Mouse (Mus musculus) heart, adult 2 months (tissue): ENCODE data around the gene Scfd2. TPM values are rescaled to one million over a fixed set of nuclear protein-coding genes. Genes with fewer than 3 reads are reported as not detected.

Source experiments
- DNase-seq, 2 experiments: peaks; one replicate each; pipeline ENCODE4 v3.0.0; 2021
- H3K27ac ChIP-seq: fragments of 200-600 bp; 2 replicates; pipeline ENCODE4 v1.8.1; 2022
- H3K27me3 ChIP-seq: fragments of 200-500 bp; 2 replicates; pipeline ENCODE4 v1.6.1; 2012; ENCODE audit warnings: mild to moderate bottlenecking, low read length, inconsistent platforms, mixed read lengths; ENCODE audit not compliant: control insufficient read depth, insufficient read depth
- H3K36me3 ChIP-seq: fragments of 200-500 bp; 2 replicates; pipeline ENCODE4 v1.6.1; 2012; ENCODE audit warnings: low read length, inconsistent platforms; ENCODE audit not compliant: control insufficient read depth, insufficient read depth
- H3K4me1 ChIP-seq: fragments of 200-500 bp; 2 replicates; pipeline ENCODE4 v1.6.1; 2011; ENCODE audit warnings: low read length; ENCODE audit not compliant: control insufficient read depth, insufficient read depth
- H3K4me3 ChIP-seq: fragments of 200-600 bp; 2 replicates; pipeline ENCODE4 v1.8.1; 2022
- H3K79me2 ChIP-seq: fragments of 200-500 bp; replicated peaks from 2 replicates; pipeline ENCODE4 v1.6.1; 2012; ENCODE audit warnings: mild to moderate bottlenecking, inconsistent platforms, low read length, moderate library complexity, mixed read lengths; ENCODE audit not compliant: control insufficient read depth, insufficient read depth
- H3K9ac ChIP-seq: fragments of 200-500 bp; 2 replicates; pipeline ENCODE4 v1.6.1; 2012; ENCODE audit warnings: low read depth, mild to moderate bottlenecking, control low read depth, inconsistent platforms, low read length, mixed read lengths
- CTCF ChIP-seq: fragments of 200-600 bp; IDR thresholded peaks from 2 replicates; pipeline ENCODE4 v1.8.1; 2022; ENCODE audit warnings: antibody characterized with exemption, mild to moderate bottlenecking, moderate library complexity
- EP300 ChIP-seq: fragments of 200-500 bp; IDR thresholded peaks from 2 replicates; pipeline ENCODE4 v1.6.1; 2011; ENCODE audit warnings: low read depth, low read length, control low read depth; ENCODE audit not compliant: insufficient read depth
- POLR2A ChIP-seq: fragments of 200-500 bp; IDR thresholded peaks from 2 replicates; pipeline ENCODE4 v1.6.1; 2011; ENCODE audit warnings: mild to moderate bottlenecking, low read depth, low read length, control low read depth; ENCODE audit not compliant: insufficient read depth
- whole genome bisulfite sequencing: fragments of 180-500 bp; shearing (Covaris S2); methylation state at CpG from one replicate; pipeline ENCODE4 v1.1.7; 2018; 5-methylcytosine and 5-hydroxymethylcytosine counted together
- intact Hi-C: fragments of 180-260 bp; cut with DNase I; formaldehyde crosslinking; loops from one replicate; pipeline ENCODE4 v1.15.1; 2025
- polyA plus RNA-seq: library from polyadenylated mRNA; depleted of rRNA; stranded (reverse); fragments of >200 nt; gene quantifications from 2 replicates; pipeline ENCODE4 v1.2.3, GENCODE M21; 2012
- total RNA-seq, 2 experiments: library from RNA; stranded (reverse); gene quantifications; 2 replicates each; pipeline ENCODE4 v1.2.3; 2021

The Scfd2 gene
- total and polyA plus RNA-seq, 3 experiments = 9.1 to 13.9 (median 11.9) TPM

DNA sequence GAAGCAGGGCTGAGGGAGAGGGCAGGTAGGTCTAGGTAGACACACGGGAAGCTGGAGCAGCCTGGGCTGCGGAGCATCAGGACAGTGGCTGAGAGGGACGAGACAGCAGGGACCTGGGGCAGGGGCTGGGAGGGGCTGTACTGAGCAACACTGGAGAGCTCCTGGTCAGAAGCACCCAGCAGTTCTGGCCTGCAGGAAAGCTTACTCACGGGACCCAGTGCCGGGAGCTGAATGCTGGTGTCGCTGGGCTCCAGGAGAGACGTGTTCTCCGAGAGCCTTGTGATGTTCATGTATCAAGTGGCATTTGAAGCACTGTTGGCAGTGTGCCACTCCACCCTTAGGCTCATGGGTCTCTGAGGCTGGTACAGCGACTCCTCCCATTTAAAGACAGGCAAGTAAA lies 240.0 kb downstream of the Scfd2 start:
- no peaks in the 10 kb centered on the region for H3K36me3 ChIP-seq
- no peak overlapping the region for H3K4me3 ChIP-seq
- TF ChIP-seq EP300 = no peak
- no peaks in the 10 kb centered on the region for H3K79me2 ChIP-seq
- 56% methylated on average over 9 of the region's 9 CpGs for WGBS
- H3K4me1 ChIP-seq = peaks cover 1% of the 10 kb centered on the region; the same call in 1 of the 2 replicates
- H3K27ac ChIP-seq = no peak overlapping the region
- intact Hi-C loops = no loop called here
- H3K27me3 ChIP-seq = no peaks in the 10 kb centered on the region
- H3K9ac ChIP-seq = 0 out of 2 replicates have a peak overlapping the region, but pooled peaks have one; percentile 11
- DNase-seq = no peak

DNA sequence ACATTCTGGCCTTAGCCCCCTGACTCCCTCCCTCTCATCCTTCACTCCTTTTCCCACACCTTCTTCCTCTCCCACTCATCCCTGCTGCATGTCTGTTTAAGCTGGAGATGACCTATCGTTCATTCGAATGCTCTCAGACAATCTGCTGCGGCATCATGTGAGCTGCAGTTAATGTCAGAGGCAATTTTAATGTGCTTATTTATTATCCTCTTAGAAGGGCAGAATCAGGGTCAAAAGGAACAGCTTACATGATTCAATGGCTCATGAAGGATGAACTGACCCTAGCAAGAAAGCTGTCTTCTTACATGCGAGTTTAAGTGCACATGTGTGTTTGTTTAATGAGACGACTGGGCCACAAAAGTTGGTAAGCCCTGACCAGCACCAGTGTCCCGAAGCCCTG lies 241.6 kb downstream of the Scfd2 start:
- Histone ChIP-seq H3K27ac (no peak overlapping the region), H3K27me3 (no peaks in the 10 kb centered on the region), H3K4me3 (no peak overlapping the region), H3K4me1 (peaks cover 1% of the 10 kb centered on the region; the same call in 1 of the 2 replicates), H3K36me3 (no peaks in the 10 kb centered on the region), H3K9ac (no peak overlapping the region), H3K79me2 (no peaks in the 10 kb centered on the region)
- intact Hi-C loops = no loop called here
- WGBS = 94% methylated on average over 6 of the region's 6 CpGs
- no peak for DNase-seq
- TF ChIP-seq EP300 = no peak
- no peak for TF ChIP-seq POLR2A
- no peak for TF ChIP-seq CTCF

DNA sequence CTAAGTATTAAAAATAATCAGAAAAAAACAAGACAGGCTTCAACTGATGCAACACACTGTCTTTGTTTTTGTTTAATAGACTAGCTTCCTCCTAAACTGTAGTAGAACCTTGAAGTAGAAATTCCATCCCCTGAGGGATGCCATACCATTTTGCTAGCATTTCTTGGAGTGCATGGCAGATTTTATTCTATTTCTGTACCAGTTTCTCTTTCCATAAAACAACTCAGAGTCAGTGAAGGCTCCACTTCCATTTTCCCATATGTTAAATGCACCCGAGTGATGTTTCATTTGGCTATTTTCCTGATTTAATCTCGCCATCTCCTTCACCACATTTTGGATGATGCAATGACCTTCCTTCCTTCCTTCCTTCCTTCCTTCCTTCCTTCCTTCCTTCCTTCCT lies 243.4 kb downstream of the Scfd2 start:
- intact Hi-C loops = no loop called here
- no peak for DNase-seq
- no peak overlapping the region for H3K9ac ChIP-seq
- H3K4me1 ChIP-seq = peaks cover 1% of the 10 kb centered on the region; the same call in 1 of the 2 replicates
- no peak overlapping the region for H3K27ac ChIP-seq
- WGBS = 76% methylated on average over 2 of the region's 2 CpGs
- H3K4me3 ChIP-seq = no peak overlapping the region
- no peaks in the 10 kb centered on the region for H3K79me2 ChIP-seq
- no peaks in the 10 kb centered on the region for H3K36me3 ChIP-seq
- no peaks in the 10 kb centered on the region for H3K27me3 ChIP-seq
- TF ChIP-seq POLR2A = no peak
- no peak for TF ChIP-seq EP300
- no peak for TF ChIP-seq CTCF

DNA sequence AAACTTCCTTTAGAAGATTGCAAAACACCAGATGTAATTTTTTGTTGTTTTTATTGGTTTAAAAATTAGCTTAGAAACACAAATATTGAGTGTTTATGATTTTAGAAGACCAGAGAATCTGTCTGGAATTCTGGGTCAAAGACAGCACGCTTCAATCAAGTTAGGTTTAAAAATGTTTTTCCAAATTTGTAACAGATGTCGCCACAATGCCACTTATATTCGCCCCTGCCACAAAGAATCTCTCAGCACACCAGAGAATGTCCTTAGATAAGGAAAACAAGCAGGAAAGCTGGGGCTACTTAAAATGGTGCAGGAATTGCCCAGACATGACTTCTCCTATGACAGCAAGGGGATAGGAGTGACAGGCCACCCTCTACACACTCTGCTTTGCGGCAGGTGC lies 245.3 kb downstream of the Scfd2 start:
- no peak overlapping the region for H3K9ac ChIP-seq
- 72% methylated on average over 4 of the region's 4 CpGs for WGBS

DNA sequence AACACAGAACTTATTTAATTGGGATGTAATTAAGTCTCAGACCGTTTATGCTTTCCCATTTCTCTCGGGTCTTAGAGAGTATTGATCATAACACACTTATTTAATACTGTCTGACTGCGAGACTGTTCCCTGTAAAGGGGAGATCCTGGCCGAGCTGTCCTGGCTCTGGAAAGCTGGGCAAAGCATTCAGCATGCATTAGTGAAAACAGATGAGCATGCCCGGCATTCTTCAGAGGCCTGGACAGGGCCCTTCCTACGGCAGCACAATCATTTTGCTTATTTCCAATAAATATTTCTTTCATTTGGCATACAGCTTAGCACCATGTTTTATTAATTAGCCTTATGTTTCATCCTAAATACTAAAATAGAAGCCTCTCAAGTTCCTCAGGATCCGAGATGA lies 245.8 kb downstream of the Scfd2 start:
- H3K4me1 ChIP-seq = peaks cover 4% of the 10 kb centered on the region
- WGBS = 64% methylated on average over 7 of the region's 7 CpGs
- TF ChIP-seq CTCF (no peak), EP300 (no peak), POLR2A (no peak)
- no peaks in the 10 kb centered on the region for H3K27me3 ChIP-seq
- intact Hi-C loops = no loop called here
- no peak overlapping the region for H3K27ac ChIP-seq
- no peaks in the 10 kb centered on the region for H3K79me2 ChIP-seq
- no peaks in the 10 kb centered on the region for H3K36me3 ChIP-seq
- DNase-seq = no peak
- no peak overlapping the region for H3K9ac ChIP-seq
- no peak overlapping the region for H3K4me3 ChIP-seq

More for the DNA sequence above, 245.3 kb downstream of the Scfd2 start:
- no peak for DNase-seq
- H3K4me1 ChIP-seq = peaks cover 2% of the 10 kb centered on the region
- H3K36me3 ChIP-seq = no peaks in the 10 kb centered on the region
- no peak overlapping the region for H3K27ac ChIP-seq
- no peak overlapping the region for H3K4me3 ChIP-seq
- TF ChIP-seq POLR2A (no peak), EP300 (no peak), CTCF (no peak)
- no peaks in the 10 kb centered on the region for H3K79me2 ChIP-seq
- no peaks in the 10 kb centered on the region for H3K27me3 ChIP-seq
- intact Hi-C loops = no loop called here

DNA sequence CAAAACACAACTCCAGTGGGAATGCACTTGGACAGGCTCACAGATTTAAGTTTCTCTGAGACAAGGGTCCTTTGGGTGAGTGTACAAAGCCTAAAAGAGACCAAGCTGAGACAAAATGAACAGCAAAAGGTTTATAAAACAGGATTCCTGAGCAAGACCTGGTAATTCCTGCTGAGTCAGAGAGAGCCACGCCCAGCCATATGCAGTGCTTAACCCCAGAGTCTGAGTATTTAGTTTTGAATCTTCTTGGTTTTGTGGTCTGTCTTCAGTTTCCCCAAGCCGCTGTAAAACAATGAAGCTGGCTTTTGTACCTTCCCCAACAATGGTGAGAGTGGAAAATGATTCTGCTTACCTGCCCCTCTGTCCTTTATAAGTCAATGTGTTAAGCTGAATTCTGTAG lies 246.3 kb downstream of the Scfd2 start:
- no peak for DNase-seq
- H3K9ac ChIP-seq = no peak overlapping the region
- whole genome bisulfite sequencing = 89% methylated on average over 2 of the region's 2 CpGs
- no peak overlapping the region for H3K27ac ChIP-seq
- no peaks in the 10 kb centered on the region for H3K27me3 ChIP-seq
- peaks cover 4% of the 10 kb centered on the region for H3K4me1 ChIP-seq
- no peak overlapping the region for H3K4me3 ChIP-seq
- TF ChIP-seq POLR2A = no peak
- no peak for TF ChIP-seq EP300
- TF ChIP-seq CTCF = no peak
- intact Hi-C loops = no loop called here
- no peaks in the 10 kb centered on the region for H3K79me2 ChIP-seq
- no peaks in the 10 kb centered on the region for H3K36me3 ChIP-seq
